Mouse (Mus musculus) olfactory bulb, adult 2 months (tissue): ENCODE measurements around the gene Scn3b. TPM values are rescaled to one million over a fixed set of nuclear protein-coding genes. Genes with fewer than 3 reads are reported as not detected.
A peak's percentile ranks its signal among the peaks of the same experiment; 100 is the strongest.

ENCODE experiments used
- H3K27ac ChIP-seq: fragments of 200-500 bp; 2 replicates; pipeline ENCODE4 v1.5.1; 2012; ENCODE audit warnings: low read depth, low read length; ENCODE audit not compliant: insufficient read depth
- H3K4me1 ChIP-seq: fragments of 200-500 bp; 2 replicates; pipeline ENCODE4 v1.6.1; 2012; ENCODE audit warnings: low read length; ENCODE audit not compliant: control insufficient read depth, insufficient read depth
- H3K4me3 ChIP-seq: fragments of 200-500 bp; 2 replicates; pipeline ENCODE4 v1.5.1; 2012; ENCODE audit warnings: mild to moderate bottlenecking, low read depth, low read length, moderate library complexity; ENCODE audit not compliant: insufficient read depth
- CTCF ChIP-seq: fragments of 200-500 bp; IDR thresholded peaks from 2 replicates; pipeline ENCODE4 v1.5.1; 2012; ENCODE audit warnings: low read depth, mild to moderate bottlenecking, low read length, moderate library complexity; ENCODE audit not compliant: insufficient read depth
- POLR2A ChIP-seq: fragments of 200-500 bp; IDR thresholded peaks from 2 replicates; pipeline ENCODE4 v1.6.1; 2012; ENCODE audit warnings: mild to moderate bottlenecking, low read depth, low read length, moderate library complexity; ENCODE audit not compliant: insufficient read depth
- WGBS: fragments of 180-500 bp; shearing (Covaris S2); methylation state at CpG from one replicate; pipeline ENCODE4 v1.1.7; 2018; 5-methylcytosine and 5-hydroxymethylcytosine counted together
- polyA plus RNA-seq: library from polyadenylated mRNA; stranded (reverse); fragments of >200 nt; gene quantifications from 2 replicates; pipeline ENCODE4 v1.2.4, GENCODE M21; 2012; ENCODE audit warnings: low replicate concordance; ENCODE audit not compliant: missing spikeins, insufficient read depth, insufficient read length

Gene Scn3b
- polyA plus RNA-seq, 1 experiment, result not detected

GRCm38 (mm10) chr9:40320879-40321667, 52.1 kb downstream of the Scn3b start:
- Histone ChIP-seq H3K4me1 (peaks cover 34% of the 10 kb centered on the region), H3K4me3 (peak overlapping the region; percentile 4; the same call in 1 of the 2 replicates), H3K27ac (peak overlapping the region; percentile 69)
- TF ChIP-seq CTCF (no peak), POLR2A (no peak)
- WGBS, result 45% methylated on average over 12 of the region's 12 CpGs

- Histone ChIP-seq H3K4me3 (no peak overlapping the region), H3K4me1 (peaks cover 38% of the 10 kb centered on the region), H3K27ac (peak overlapping the region; percentile 37)
- TF ChIP-seq POLR2A, result no peak
- no peak for TF ChIP-seq CTCF
- 62% methylated on average over 3 of the region's 3 CpGs for WGBS
These were observed 52.6 kb downstream of the Scn3b start for GRCm38 (mm10) chr9:40321668-40322003.

DNA sequence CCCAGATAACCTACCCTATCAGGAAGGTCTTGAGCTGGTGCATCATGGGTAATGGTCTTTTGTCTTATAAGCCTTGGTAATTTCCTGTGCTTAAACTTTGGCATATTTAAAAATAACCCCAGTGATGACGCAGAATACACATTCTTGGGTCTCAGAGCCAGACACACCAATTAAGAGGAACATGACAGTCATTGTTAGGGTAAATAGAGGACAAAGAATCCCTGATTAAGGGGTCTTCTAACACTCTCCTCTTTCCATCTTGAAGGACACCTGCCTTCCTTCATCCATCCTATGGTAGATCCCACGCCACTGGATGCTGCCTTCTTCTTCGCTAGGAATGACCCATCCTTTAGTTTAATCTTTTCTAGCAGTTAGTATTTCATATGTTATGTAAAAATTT, 53.4 kb downstream of the Scn3b start:
- Histone ChIP-seq H3K4me1 (peaks cover 39% of the 10 kb centered on the region), H3K4me3 (no peak overlapping the region), H3K27ac (no peak overlapping the region; the same call in 1 of the 2 replicates)
- WGBS, result 71% methylated on average over 3 of the region's 3 CpGs
- no peak for TF ChIP-seq POLR2A
- no peak for TF ChIP-seq CTCF

DNA sequence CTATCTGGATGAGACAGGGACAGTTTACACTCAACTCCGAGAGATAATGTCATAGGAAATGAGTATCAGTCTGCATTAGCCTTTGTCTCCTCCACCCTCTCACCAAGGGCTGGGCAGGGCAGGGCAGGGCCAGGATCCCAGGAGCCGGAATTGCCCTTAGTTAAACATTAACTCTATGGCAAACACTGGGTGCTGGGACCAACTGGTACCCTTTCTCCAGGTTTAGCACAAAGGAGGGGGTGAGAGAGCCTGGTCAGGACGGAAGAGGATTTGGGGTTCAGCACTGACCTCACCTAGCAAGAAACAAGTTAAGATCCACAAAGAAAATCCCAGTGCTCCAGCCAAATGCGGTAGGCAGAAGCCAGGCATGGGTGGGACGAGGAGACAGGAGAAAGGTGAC, 54.2 kb downstream of the Scn3b start:
- Histone ChIP-seq H3K27ac (no peak overlapping the region), H3K4me3 (no peak overlapping the region), H3K4me1 (peaks cover 42% of the 10 kb centered on the region)
- TF ChIP-seq POLR2A, result no peak
- TF ChIP-seq CTCF, result no peak
- WGBS, result 78% methylated on average over 5 of the region's 5 CpGs

DNA sequence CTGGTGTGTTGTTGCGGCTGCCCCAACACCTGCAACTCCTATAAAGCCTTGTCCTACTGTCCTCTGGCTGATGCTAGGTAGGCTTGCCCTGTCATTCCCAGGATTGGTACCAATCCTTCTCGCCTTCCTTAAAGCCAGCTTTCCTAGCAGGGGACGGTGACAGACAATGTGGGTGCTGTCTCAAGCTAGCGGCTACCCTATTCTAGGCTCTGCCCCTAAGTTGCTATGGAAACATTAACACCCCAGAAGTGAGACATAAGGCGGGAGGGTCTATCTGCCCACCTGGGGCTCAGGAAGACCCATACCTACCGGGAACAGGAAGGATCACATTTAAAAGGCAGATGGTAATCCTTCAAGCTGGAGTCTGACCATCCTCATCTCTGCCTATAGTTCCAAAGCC, 54.8 kb downstream of the Scn3b start:
- H3K27ac ChIP-seq, result 0 out of 2 replicates have a peak overlapping the region, but pooled peaks have one; percentile 17
- 60% methylated on average over 6 of the region's 6 CpGs for WGBS
- no peak overlapping the region for H3K4me3 ChIP-seq
- TF ChIP-seq CTCF (no peak), POLR2A (no peak)
- H3K4me1 ChIP-seq, result peaks cover 45% of the 10 kb centered on the region

- 93% methylated on average over 4 of the region's 4 CpGs for WGBS
- H3K4me3 ChIP-seq, result no peak overlapping the region
- no peak for TF ChIP-seq CTCF
- TF ChIP-seq POLR2A, result no peak
- H3K4me1 ChIP-seq, result peaks cover 42% of the 10 kb centered on the region
- H3K27ac ChIP-seq, result no peak overlapping the region
These were observed 55.3 kb downstream of the Scn3b start for GRCm38 (mm10) chr9:40324232-40324792.

DNA sequence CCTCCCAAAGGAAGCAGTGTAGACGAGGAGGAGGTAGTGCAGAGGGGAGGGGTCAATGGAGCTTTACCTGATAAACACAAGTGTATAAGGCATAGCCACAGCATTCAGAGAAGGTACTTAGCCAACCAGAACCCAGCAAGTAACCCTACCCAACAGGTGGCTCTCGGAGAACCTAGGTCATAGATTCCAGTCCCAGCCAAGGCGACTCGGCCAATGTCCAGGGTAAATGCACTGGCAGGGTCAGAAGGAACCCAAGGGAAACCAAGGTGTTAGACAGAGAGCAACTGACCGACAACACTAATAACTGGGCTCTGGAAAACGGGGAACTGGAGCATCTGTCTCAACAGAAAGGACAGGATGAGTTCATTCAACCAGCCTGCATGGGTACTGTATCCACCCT, 55.8 kb downstream of the Scn3b start:
- H3K4me3 ChIP-seq, result no peak overlapping the region
- WGBS, result 91% methylated on average over 6 of the region's 6 CpGs
- H3K4me1 ChIP-seq, result peaks cover 42% of the 10 kb centered on the region
- TF ChIP-seq POLR2A, result no peak
- no peak for TF ChIP-seq CTCF
- H3K27ac ChIP-seq, result no peak overlapping the region

- TF ChIP-seq CTCF (no peak), POLR2A (no peak)
- peaks cover 44% of the 10 kb centered on the region for H3K4me1 ChIP-seq
- H3K4me3 ChIP-seq, result no peak overlapping the region
- 67% methylated on average over 7 of the region's 7 CpGs for WGBS
- H3K27ac ChIP-seq, result no peak overlapping the region
These were observed 57.4 kb downstream of the Scn3b start for GRCm38 (mm10) chr9:40326260-40326915.
